Mouse (Mus musculus): ENCODE measurements around the gene Pif1. TPM values are rescaled to one million over a fixed set of nuclear protein-coding genes. Genes with fewer than 3 reads are reported as not detected.

Pif1 gene
- 7.6 and 9.5 TPM in 2 replicates for polyA plus RNA-seq (2014; fragmentation: Nextera tagmentation; extraction: Ambion mirVana)

GRCm38 (mm10) chr9:65586406-65587269 is at the start of gene Pif1:
Gene Pif1 (plus strand): TSS chr9:65587160.
- Histone ChIP-seq H3K27me3 (ENCODE audit: control insufficient read depth, insufficient read depth, low read length) (no peaks in the 10 kb centered on the region), H3K4me3 (ENCODE audit: low read depth, low read length) (peak within 1 kb of the TSS; percentile 79), H3K36me3 (ENCODE audit: control insufficient read depth, insufficient read depth, low read length) (peaks cover 4% of the 10 kb centered on the region; the same call in 1 of the 2 replicates), H3K27ac (ENCODE audit: low read depth, low read length) (peak within 1 kb of the TSS; percentile 84), H3K9ac (ENCODE audit: low read depth, low read length) (peak within 1 kb of the TSS; percentile 78), H3K9me3 (replicated peaks; ENCODE audit: control insufficient read depth, low read length) (no peaks in the 10 kb centered on the region), H3K4me2 (peak within 1 kb of the TSS; percentile 99), H3K4me1 (ENCODE audit: control insufficient read depth, insufficient read depth, low read length) (peaks cover 19% of the 10 kb centered on the region; the same call in 1 of the 2 replicates)
- peak; percentile 66 for ATAC-seq (replicated peaks; ENCODE audit: insufficient number of reproducible peaks, low FRiP score, low TSS enrichment)
- 11% methylated on average over 28 of the region's 28 CpGs for WGBS (ENCODE audit: insufficient replicate concordance)

GRCm38 (mm10) chr9:65537901-65538630 is 48.9 kb upstream of the Pif1 start:
- Histone ChIP-seq H3K9me3 (replicated peaks; ENCODE audit: control insufficient read depth, low read length) (no peaks in the 10 kb centered on the region), H3K36me3 (ENCODE audit: control insufficient read depth, insufficient read depth, low read length) (no peaks in the 10 kb centered on the region), H3K4me2 (no peak overlapping the region), H3K9ac (ENCODE audit: low read depth, low read length) (no peak overlapping the region), H3K27ac (ENCODE audit: low read depth, low read length) (no peak overlapping the region), H3K27me3 (ENCODE audit: control insufficient read depth, insufficient read depth, low read length) (no peaks in the 10 kb centered on the region), H3K4me1 (ENCODE audit: control insufficient read depth, insufficient read depth, low read length) (peaks cover 15% of the 10 kb centered on the region), H3K4me3 (ENCODE audit: low read depth, low read length) (no peak overlapping the region)
- ATAC-seq (replicated peaks; ENCODE audit: insufficient number of reproducible peaks, low FRiP score, low TSS enrichment), result no peak
- WGBS (ENCODE audit: insufficient replicate concordance), result 86% methylated on average over 8 of the region's 8 CpGs

GRCm38 (mm10) chr9:65539697-65540096 is 47.3 kb upstream of the Pif1 start:
- Histone ChIP-seq H3K9ac (ENCODE audit: low read depth, low read length) (no peak overlapping the region), H3K27ac (ENCODE audit: low read depth, low read length) (no peak overlapping the region), H3K4me3 (ENCODE audit: low read depth, low read length) (no peak overlapping the region), H3K4me2 (no peak overlapping the region), H3K36me3 (ENCODE audit: control insufficient read depth, insufficient read depth, low read length) (no peaks in the 10 kb centered on the region), H3K9me3 (replicated peaks; ENCODE audit: control insufficient read depth, low read length) (no peaks in the 10 kb centered on the region), H3K27me3 (ENCODE audit: control insufficient read depth, insufficient read depth, low read length) (no peaks in the 10 kb centered on the region), H3K4me1 (ENCODE audit: control insufficient read depth, insufficient read depth, low read length) (peaks cover 15% of the 10 kb centered on the region)
- WGBS (ENCODE audit: insufficient replicate concordance), result 76% methylated on average over 9 of the region's 9 CpGs
- no peak for ATAC-seq (replicated peaks; ENCODE audit: insufficient number of reproducible peaks, low FRiP score, low TSS enrichment)

GRCm38 (mm10) chr9:65541126-65542068 is 45.6 kb upstream of the Pif1 start:
- no peaks in the 10 kb centered on the region for H3K27me3 ChIP-seq (ENCODE audit: control insufficient read depth, insufficient read depth, low read length)
- peak overlapping the region; percentile 92 for H3K27ac ChIP-seq (ENCODE audit: low read depth, low read length)
- H3K36me3 ChIP-seq (ENCODE audit: control insufficient read depth, insufficient read depth, low read length), result no peaks in the 10 kb centered on the region
- H3K4me1 ChIP-seq (ENCODE audit: control insufficient read depth, insufficient read depth, low read length), result peaks cover 28% of the 10 kb centered on the region
- 33% methylated on average over 13 of the region's 13 CpGs for WGBS (ENCODE audit: insufficient replicate concordance)
- no peak overlapping the region for H3K4me3 ChIP-seq (ENCODE audit: low read depth, low read length)
- 0 out of 2 replicates have a peak, but pooled peaks have one; percentile 47 for ATAC-seq (replicated peaks; ENCODE audit: insufficient number of reproducible peaks, low FRiP score, low TSS enrichment)
- H3K4me2 ChIP-seq, result peak overlapping the region; percentile 37
- no peaks in the 10 kb centered on the region for H3K9me3 ChIP-seq (replicated peaks; ENCODE audit: control insufficient read depth, low read length)
- H3K9ac ChIP-seq (ENCODE audit: low read depth, low read length), result no peak overlapping the region

GRCm38 (mm10) chr9:65542111-65542524 is 44.8 kb upstream of the Pif1 start:
- Histone ChIP-seq H3K9ac (ENCODE audit: low read depth, low read length) (no peak overlapping the region), H3K27ac (ENCODE audit: low read depth, low read length) (peak overlapping the region; percentile 92), H3K4me3 (ENCODE audit: low read depth, low read length) (no peak overlapping the region), H3K9me3 (replicated peaks; ENCODE audit: control insufficient read depth, low read length) (no peaks in the 10 kb centered on the region), H3K27me3 (ENCODE audit: control insufficient read depth, insufficient read depth, low read length) (no peaks in the 10 kb centered on the region), H3K4me1 (ENCODE audit: control insufficient read depth, insufficient read depth, low read length) (peaks cover 36% of the 10 kb centered on the region), H3K4me2 (peak overlapping the region; percentile 37), H3K36me3 (ENCODE audit: control insufficient read depth, insufficient read depth, low read length) (no peaks in the 10 kb centered on the region)
- 38% methylated on average over 7 of the region's 7 CpGs for WGBS (ENCODE audit: insufficient replicate concordance)
- no peak for ATAC-seq (replicated peaks; ENCODE audit: insufficient number of reproducible peaks, low FRiP score, low TSS enrichment)

GRCm38 (mm10) chr9:65545635-65546412 is 41.1 kb upstream of the Pif1 start:
- Histone ChIP-seq H3K4me3 (ENCODE audit: low read depth, low read length) (no peak overlapping the region), H3K9me3 (replicated peaks; ENCODE audit: control insufficient read depth, low read length) (no peaks in the 10 kb centered on the region), H3K27me3 (ENCODE audit: control insufficient read depth, insufficient read depth, low read length) (no peaks in the 10 kb centered on the region), H3K9ac (ENCODE audit: low read depth, low read length) (peak overlapping the region; percentile 29; the same call in 1 of the 2 replicates), H3K27ac (ENCODE audit: low read depth, low read length) (peak overlapping the region; percentile 52), H3K36me3 (ENCODE audit: control insufficient read depth, insufficient read depth, low read length) (no peaks in the 10 kb centered on the region), H3K4me1 (ENCODE audit: control insufficient read depth, insufficient read depth, low read length) (peaks cover 50% of the 10 kb centered on the region), H3K4me2 (no peak overlapping the region)
- 69% methylated on average over 10 of the region's 10 CpGs for WGBS (ENCODE audit: insufficient replicate concordance)
- no peak for ATAC-seq (replicated peaks; ENCODE audit: insufficient number of reproducible peaks, low FRiP score, low TSS enrichment)

GRCm38 (mm10) chr9:65546413-65546695 is 40.6 kb upstream of the Pif1 start:
- H3K9me3 ChIP-seq (replicated peaks; ENCODE audit: control insufficient read depth, low read length), result no peaks in the 10 kb centered on the region
- no peaks in the 10 kb centered on the region for H3K36me3 ChIP-seq (ENCODE audit: control insufficient read depth, insufficient read depth, low read length)
- H3K27me3 ChIP-seq (ENCODE audit: control insufficient read depth, insufficient read depth, low read length), result no peaks in the 10 kb centered on the region
- WGBS (ENCODE audit: insufficient replicate concordance), result 45% methylated on average over 4 of the region's 4 CpGs
- H3K9ac ChIP-seq (ENCODE audit: low read depth, low read length), result no peak overlapping the region; the same call in 1 of the 2 replicates
- H3K4me3 ChIP-seq (ENCODE audit: low read depth, low read length), result no peak overlapping the region
- peaks cover 54% of the 10 kb centered on the region for H3K4me1 ChIP-seq (ENCODE audit: control insufficient read depth, insufficient read depth, low read length)
- no peak overlapping the region for H3K4me2 ChIP-seq
- peak overlapping the region; percentile 52 for H3K27ac ChIP-seq (ENCODE audit: low read depth, low read length)
- ATAC-seq (replicated peaks; ENCODE audit: insufficient number of reproducible peaks, low FRiP score, low TSS enrichment), result no peak

Data from heart, embryonic 11.5 days (tissue).